8 mouse cellular contexts compared by ENCODE assay signal in the genomic region with DNA sequence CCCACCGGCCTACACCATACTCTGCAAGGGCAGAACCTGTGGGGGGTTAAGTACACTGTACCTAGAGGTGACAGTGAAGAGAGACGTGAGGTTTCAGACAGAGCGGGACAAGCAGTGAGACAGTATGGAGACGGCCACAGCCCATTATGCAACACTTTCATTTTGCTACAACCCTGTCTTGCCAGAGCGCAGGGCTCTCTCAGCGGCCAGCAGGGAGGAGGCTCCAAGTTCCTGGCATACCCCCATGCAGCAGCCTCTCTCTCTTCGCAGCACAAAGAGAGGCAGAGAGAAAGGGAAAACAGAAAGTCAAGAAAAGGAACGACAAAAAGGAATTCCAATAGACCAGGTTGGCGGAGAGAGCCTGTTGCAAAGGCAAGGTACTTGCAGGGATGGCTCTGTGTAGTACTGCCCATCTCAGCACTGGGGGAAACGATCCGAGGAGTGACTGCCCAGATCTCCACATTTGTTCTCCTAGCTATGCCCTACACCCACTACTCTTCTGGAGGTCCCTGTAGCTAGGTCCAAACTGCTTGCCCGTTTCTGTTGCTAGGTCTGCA. TPM values are rescaled to one million over a fixed set of nuclear protein-coding genes. Genes with fewer than 3 reads are reported as not detected.
DNase-seq lines count a peak whose midpoint lies in the region; ATAC-seq and TF ChIP-seq lines count a peak whose summit lies in the region.
"Had no signal": no experiment of that assay in that cellular context is flagged by ENCODE, and none has a peak within 500 bp of the region (broad histone marks: within the 10 kb centered on the region; RNA-seq: fewer than 3 reads in every experiment).

No protein-coding gene starts in this region.

- peaks cover 14% of the 10 kb centered on the region for H3K4me1 ChIP-seq in forebrain, embryonic 15.5 days
- peaks cover 4% of the 10 kb centered on the region for H3K4me1 ChIP-seq in hindbrain, embryonic 11.5 days (replicated peaks; ENCODE audit: control insufficient read depth, insufficient read depth, low read length)
- H3K4me1 ChIP-seq in lung, postnatal 0 days (ENCODE audit: insufficient read depth, low read depth, low read length) = peaks cover 10% of the 10 kb centered on the region; the same call in 1 of the 2 replicates
- peaks cover 8% of the 10 kb centered on the region for H3K4me1 ChIP-seq in olfactory bulb, adult 2 months (ENCODE audit: control insufficient read depth, insufficient read depth, low read length)

- no peak for TF ChIP-seq POLR2A in olfactory bulb, adult 2 months (IDR thresholded peaks at IDR 0.05; ENCODE audit: insufficient read depth, low read depth, low read length)

- peak; percentile 21 for DNase-seq in T-cell, adult 2 months (ENCODE audit: low spot score)
- peak; percentile 78 to 80 for DNase-seq in cerebellum, adult 18-20 months
- DNase-seq in hindbrain, embryonic 11.5 days (ENCODE audit: low spot score) = peak; percentile 52
- DNase-seq in layer of hippocampus, postnatal 14 days (ENCODE audit: low spot score in 2 of 2) = peak; percentile 9 to 39
- peak; percentile 66 for DNase-seq in lung, postnatal 0 days (ENCODE audit: low spot score)

- H3K9me3 ChIP-seq in forebrain, embryonic 15.5 days = no peaks in the 10 kb centered on the region
- no peaks in the 10 kb centered on the region for H3K9me3 ChIP-seq in hindbrain, embryonic 11.5 days (ENCODE audit: control insufficient read depth, low read length)
- no peaks in the 10 kb centered on the region for H3K9me3 ChIP-seq in lung, postnatal 0 days (ENCODE audit: low read length)

- H3K4me2 ChIP-seq in forebrain, embryonic 15.5 days (replicated peaks) = peak overlapping the region; percentile 84
- peak overlapping the region; percentile 78 for H3K4me2 ChIP-seq in hindbrain, embryonic 11.5 days (replicated peaks; ENCODE audit: low read depth, low read length)
- peak overlapping the region; percentile 67 for H3K4me2 ChIP-seq in lung, postnatal 0 days (replicated peaks; ENCODE audit: low read depth, low read length)

- no peaks in the 10 kb centered on the region for H3K36me3 ChIP-seq in forebrain, embryonic 15.5 days
- no peaks in the 10 kb centered on the region for H3K36me3 ChIP-seq in hindbrain, embryonic 11.5 days (ENCODE audit: control insufficient read depth, insufficient read depth, low read length)
- no peaks in the 10 kb centered on the region for H3K36me3 ChIP-seq in lung, postnatal 0 days (ENCODE audit: insufficient read depth, low read length)

- H3K9ac ChIP-seq in forebrain, embryonic 15.5 days (replicated peaks) = peak overlapping the region; percentile 28
- peak overlapping the region; percentile 61 for H3K9ac ChIP-seq in hindbrain, embryonic 11.5 days (ENCODE audit: low read depth, low read length)
- H3K9ac ChIP-seq in lung, postnatal 0 days (replicated peaks; ENCODE audit: low read depth) = peak overlapping the region; percentile 37

- 3% methylated on average over 12 of the region's 12 CpGs for WGBS in forebrain, embryonic 15.5 days
- under 1% methylated on average over 12 of the region's 12 CpGs for WGBS in hindbrain, embryonic 11.5 days
- WGBS in lung, postnatal 0 days = under 1% methylated on average over 12 of the region's 12 CpGs
- WGBS in olfactory bulb, adult 2 months = under 1% methylated on average over 12 of the region's 12 CpGs

- H3K27me3 ChIP-seq in forebrain, embryonic 15.5 days = no peaks in the 10 kb centered on the region; the same call in 1 of the 2 replicates
- H3K27me3 ChIP-seq in hindbrain, embryonic 11.5 days (ENCODE audit: control insufficient read depth, insufficient read depth, low read length) = peaks cover 4% of the 10 kb centered on the region; the same call in 1 of the 2 replicates
- H3K27me3 ChIP-seq in lung, postnatal 0 days (replicated peaks; ENCODE audit: insufficient read depth, low read length) = no peaks in the 10 kb centered on the region

- peak overlapping the region; percentile 45 for H3K4me3 ChIP-seq in forebrain, embryonic 15.5 days
- H3K4me3 ChIP-seq in hindbrain, embryonic 11.5 days (ENCODE audit: low read depth, low read length) = peak overlapping the region; percentile 37
- H3K4me3 ChIP-seq in lung, postnatal 0 days (ENCODE audit: low read depth, low read length) = peak overlapping the region; percentile 53
- peak overlapping the region; percentile 33 for H3K4me3 ChIP-seq in olfactory bulb, adult 2 months (ENCODE audit: insufficient read depth, low read depth, low read length)

- peak; percentile 74 for ATAC-seq in forebrain, embryonic 15.5 days (replicated peaks)
- ATAC-seq in hindbrain, embryonic 11.5 days (ENCODE audit: low FRiP score) = peak; percentile 51; the same call in 1 of the 2 replicates
- peak; percentile 69 for ATAC-seq in lung, postnatal 0 days

- no peak for TF ChIP-seq EP300 in lung, postnatal 0 days (IDR thresholded peaks at IDR 0.05)

- no peak for TF ChIP-seq CTCF in lung, postnatal 0 days (IDR thresholded peaks at IDR 0.05)
- TF ChIP-seq CTCF in olfactory bulb, adult 2 months (IDR thresholded peaks at IDR 0.05; ENCODE audit: insufficient read depth, low read depth, low read length) = no peak

- no peak overlapping the region for H3K27ac ChIP-seq in forebrain, embryonic 15.5 days (replicated peaks)
- no peak overlapping the region for H3K27ac ChIP-seq in hindbrain, embryonic 11.5 days (ENCODE audit: low read depth, low read length)
- peak overlapping the region; percentile 28; the same call in 1 of the 2 replicates for H3K27ac ChIP-seq in lung, postnatal 0 days (ENCODE audit: low read length)
- no peak overlapping the region; the same call in 1 of the 2 replicates for H3K27ac ChIP-seq in olfactory bulb, adult 2 months (ENCODE audit: insufficient read depth, low read depth, low read length)

RNA-seq across cellular contexts. Expression of gene Gstt1, which starts 0.7 kb away (rescaled TPM):
- polyA plus RNA-seq in forebrain, embryonic 15.5 days (2015; fragmentation: Nextera tagmentation; extraction: Ambion mirVana) = 10.7 and 11.5 TPM in 2 replicates
- 5.0 and 5.6 TPM in 2 replicates for polyA plus RNA-seq in hindbrain, embryonic 11.5 days (2014; fragmentation: Nextera tagmentation; extraction: Ambion mirVana)
- 1 to 10 TPM; 4.6 to 4.7 TPM for total RNA-seq in layer of hippocampus, postnatal 14 days (2021)
- polyA plus RNA-seq in lung, postnatal 0 days (2015; fragmentation: Nextera tagmentation; extraction: Ambion mirVana) = 36.4 and 38.3 TPM in 2 replicates
- not detected in 2 replicates for polyA plus RNA-seq in olfactory bulb, adult 2 months (2012; ENCODE audit: insufficient read depth, insufficient read length, low replicate concordance, missing spikeins)

RNA-seq across cellular contexts. Expression of gene Gstt3, which starts 16.5 kb away (rescaled TPM):
- polyA plus RNA-seq in forebrain, embryonic 15.5 days (2015; fragmentation: Nextera tagmentation; extraction: Ambion mirVana) = 0.42 and 0.51 TPM in 2 replicates
- 1.9 and 2.4 TPM in 2 replicates for polyA plus RNA-seq in hindbrain, embryonic 11.5 days (2014; fragmentation: Nextera tagmentation; extraction: Ambion mirVana)
- 1 to 10 TPM; 1.3 to 2.5 TPM for total RNA-seq in layer of hippocampus, postnatal 14 days (2021)
- 56.6 and 58.9 TPM in 2 replicates for polyA plus RNA-seq in lung, postnatal 0 days (2015; fragmentation: Nextera tagmentation; extraction: Ambion mirVana)
- polyA plus RNA-seq in olfactory bulb, adult 2 months (2012; ENCODE audit: insufficient read depth, insufficient read length, low replicate concordance, missing spikeins) = not detected in 2 replicates

RNA-seq across cellular contexts. Expression of gene Gm20441, which starts 16.9 kb away (rescaled TPM):
- polyA plus RNA-seq in forebrain, embryonic 15.5 days (2015; fragmentation: Nextera tagmentation; extraction: Ambion mirVana) = not detected in 2 replicates
- not detected in 2 replicates for polyA plus RNA-seq in hindbrain, embryonic 11.5 days (2014; fragmentation: Nextera tagmentation; extraction: Ambion mirVana)
- total RNA-seq in layer of hippocampus, postnatal 14 days (2021) = not detected
- polyA plus RNA-seq in lung, postnatal 0 days (2015; fragmentation: Nextera tagmentation; extraction: Ambion mirVana) = not detected in 2 replicates
- not detected in 2 replicates for polyA plus RNA-seq in olfactory bulb, adult 2 months (2012; ENCODE audit: insufficient read depth, insufficient read length, low replicate concordance, missing spikeins)

RNA-seq across cellular contexts. Expression of gene Ddt, which starts 24.5 kb away (rescaled TPM):
- polyA plus RNA-seq in forebrain, embryonic 15.5 days (2015; fragmentation: Nextera tagmentation; extraction: Ambion mirVana) = 61.1 and 62.2 TPM in 2 replicates
- polyA plus RNA-seq in hindbrain, embryonic 11.5 days (2014; fragmentation: Nextera tagmentation; extraction: Ambion mirVana) = 89.1 and 91.7 TPM in 2 replicates
- 10 to 100 TPM; 37.8 to 42.2 TPM for total RNA-seq in layer of hippocampus, postnatal 14 days (2021)
- polyA plus RNA-seq in lung, postnatal 0 days (2015; fragmentation: Nextera tagmentation; extraction: Ambion mirVana) = 70.6 and 81.5 TPM in 2 replicates
- not detected in 2 replicates for polyA plus RNA-seq in olfactory bulb, adult 2 months (2012; ENCODE audit: insufficient read depth, insufficient read length, low replicate concordance, missing spikeins)

RNA-seq across cellular contexts. Expression of gene Gstt4, which starts 24.6 kb away (rescaled TPM):
- polyA plus RNA-seq in forebrain, embryonic 15.5 days (2015; fragmentation: Nextera tagmentation; extraction: Ambion mirVana) = not detected in 2 replicates
- polyA plus RNA-seq in hindbrain, embryonic 11.5 days (2014; fragmentation: Nextera tagmentation; extraction: Ambion mirVana) = not detected in 2 replicates
- total RNA-seq in layer of hippocampus, postnatal 14 days (2021) = not detected
- polyA plus RNA-seq in lung, postnatal 0 days (2015; fragmentation: Nextera tagmentation; extraction: Ambion mirVana) = not detected in 2 replicates
- polyA plus RNA-seq in olfactory bulb, adult 2 months (2012; ENCODE audit: insufficient read depth, insufficient read length, low replicate concordance, missing spikeins) = not detected in 2 replicates
- polyA plus RNA-seq: large intestine, adult 2 months had no signal

Comparison
In these comparisons a context has a peak if more than half of its experiments do, and no peak if none do; other contexts are left out.
1. DNase-seq: peak in every context shown above with its lines; median percentile 79 in cerebellum, adult 18-20 months; 66 in lung, postnatal 0 days; 52 in hindbrain, embryonic 11.5 days; 24 in layer of hippocampus, postnatal 14 days; 21 in T-cell, adult 2 months.
2. RNA of gene Gstt3, which starts 16.5 kb away (polyA plus RNA-seq): 56.6 to 58.9 TPM in lung, postnatal 0 days; 1.9 to 2.4 TPM in hindbrain, embryonic 11.5 days, 0.42 to 0.51 TPM in forebrain, embryonic 15.5 days and not detected in olfactory bulb, adult 2 months; every median in the first group is over 10 times any median in the second.
3. Peak in every context shown above with its lines, with median percentiles within 50 percentile points of each other: ATAC-seq, H3K4me2 ChIP-seq, H3K4me3 ChIP-seq and H3K9ac ChIP-seq.